Mouse (Mus musculus): ENCODE measurements around the gene Ccl27a. TPM values are rescaled to one million over a fixed set of nuclear protein-coding genes. Genes with fewer than 3 reads are reported as not detected.
A peak's percentile ranks its signal among the peaks of the same experiment; 100 is the strongest.

The Ccl27a gene
- total and polyA plus RNA-seq, 3 experiments, result 6.4 to 12.1 TPM; not detected in 1

DNA sequence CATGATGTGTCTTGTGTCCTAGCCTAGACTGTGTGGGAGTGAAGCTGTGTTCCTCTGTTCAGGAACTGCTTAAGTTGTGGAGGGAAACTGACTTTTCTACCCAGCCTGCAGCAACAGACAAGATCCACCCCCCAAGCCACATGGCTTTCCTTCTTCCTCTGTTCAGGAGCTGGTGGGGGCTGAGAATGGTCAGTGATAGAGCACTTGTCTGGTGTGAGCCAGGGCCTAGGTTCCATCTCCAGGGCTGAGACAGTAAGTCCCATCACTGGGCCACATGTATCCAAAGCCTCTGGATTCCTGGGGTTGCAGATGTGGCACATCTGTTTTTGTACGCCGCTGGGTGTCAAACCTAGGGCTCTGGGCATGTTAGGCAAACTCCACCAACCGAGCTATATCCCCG is 13.1 kb downstream of the Ccl27a start:
- peaks cover 6 to 19% of the 10 kb centered on the region in 2 experiments for H3K4me1 ChIP-seq (ENCODE audit: control insufficient read depth in 1 of 2, insufficient read depth in 2 of 2, low read length in 2 of 2)
- TF ChIP-seq MXI1 (IDR thresholded peaks at IDR 0.05; ENCODE audit: low read depth, low read length) (0 out of 2 replicates have a peak, but pooled peaks have one; percentile 10), EP300 (IDR thresholded peaks at IDR 0.05; ENCODE audit: low read depth in 1 of 2, low read length in 2 of 2) (no peak)
- H3K4me3 ChIP-seq (ENCODE audit: control insufficient read depth in 1 of 2, insufficient read depth in 1 of 2, low read depth in 2 of 2, low read length in 2 of 2), result peak overlapping the region; percentile 54 to 87
- no peaks in the 10 kb centered on the region; the same call in 1 of the 2 replicates for H3K79me2 ChIP-seq (ENCODE audit: control insufficient read depth, insufficient read depth, low read length, poor library complexity)
- peak; percentile 44 for DNase-seq (ENCODE audit: low read depth, low spot score)
- H3K9ac ChIP-seq (ENCODE audit: control insufficient read depth, low read depth, low read length, poor library complexity, severe bottlenecking), result peak overlapping the region; percentile 64
- peaks cover 0 to 13% of the 10 kb centered on the region in 2 experiments; a peak in 2 of 4 replicates for H3K36me3 ChIP-seq (ENCODE audit: control insufficient read depth in 1 of 2, insufficient read depth in 2 of 2, low read length in 2 of 2)
- H3K9me3 ChIP-seq (replicated peaks; ENCODE audit: insufficient read depth, low read length), result no peaks in the 10 kb centered on the region
- H3K27me3 ChIP-seq (ENCODE audit: control insufficient read depth in 1 of 2, insufficient read depth in 2 of 2, low read length in 2 of 2), result no peaks in the 10 kb centered on the region
- H3K27ac ChIP-seq (ENCODE audit: control insufficient read depth, low read depth, low read length), result peak overlapping the region; percentile 44

DNA sequence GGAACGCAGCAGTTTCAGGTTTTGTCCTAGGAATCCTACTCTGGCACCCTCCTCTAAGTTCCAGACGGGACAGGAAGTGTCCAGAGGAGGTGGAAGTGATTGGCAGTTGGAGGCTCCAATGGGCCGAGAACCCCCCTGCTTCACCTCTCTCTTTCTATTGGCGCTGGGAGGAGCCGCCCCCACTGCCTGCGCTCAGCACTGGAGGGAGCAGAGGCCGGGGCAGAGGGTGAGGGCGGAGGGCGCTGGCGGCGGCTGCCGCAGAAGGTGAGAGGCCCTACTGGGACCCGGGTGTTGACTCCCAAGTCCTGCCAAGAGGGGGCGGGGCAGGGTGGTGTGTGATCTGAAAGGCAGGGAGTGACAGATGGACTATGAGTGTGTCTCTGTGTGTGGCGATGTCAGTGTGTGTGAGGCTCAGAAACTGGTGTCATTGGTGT is 13.7 kb downstream of the Ccl27a start:
- peak; percentile 94 for DNase-seq (ENCODE audit: low read depth, low spot score)
- Histone ChIP-seq H3K9me3 (replicated peaks; ENCODE audit: insufficient read depth, low read length) (no peaks in the 10 kb centered on the region), H3K4me1 (ENCODE audit: control insufficient read depth in 1 of 2, insufficient read depth in 2 of 2, low read length in 2 of 2) (peaks cover 6 to 19% of the 10 kb centered on the region in 2 experiments), H3K36me3 (ENCODE audit: control insufficient read depth in 1 of 2, insufficient read depth in 2 of 2, low read length in 2 of 2) (peaks cover 0 to 13% of the 10 kb centered on the region in 2 experiments; a peak in 2 of 4 replicates), H3K79me2 (ENCODE audit: control insufficient read depth, insufficient read depth, low read length, poor library complexity) (peaks cover 1% of the 10 kb centered on the region; the same call in 1 of the 2 replicates), H3K4me3 (ENCODE audit: control insufficient read depth in 1 of 2, insufficient read depth in 1 of 2, low read depth in 2 of 2, low read length in 2 of 2) (peak overlapping the region; percentile 54 to 87), H3K9ac (ENCODE audit: control insufficient read depth, low read depth, low read length, poor library complexity, severe bottlenecking) (peak overlapping the region; percentile 64), H3K27me3 (ENCODE audit: control insufficient read depth in 1 of 2, insufficient read depth in 2 of 2, low read length in 2 of 2) (no peaks in the 10 kb centered on the region), H3K27ac (ENCODE audit: control insufficient read depth, low read depth, low read length) (peak overlapping the region; percentile 62)
- TF ChIP-seq TCF12 (IDR thresholded peaks at IDR 0.05; ENCODE audit: low read depth, low read length) (no peak), MAX (IDR thresholded peaks at IDR 0.05; ENCODE audit: low read length) (no peak), CTCF (IDR thresholded peaks at IDR 0.05 in 2 of 3, conservative IDR thresholded peaks at IDR 0.05 in 1 of 3; ENCODE audit: control insufficient read depth in 1 of 3, insufficient read depth in 1 of 3, low read depth in 2 of 3, low read length in 3 of 3, poor library complexity in 1 of 3, severe bottlenecking in 1 of 3) (peak in 1 of 3 experiments; percentile 27; a peak in 2 of 6 replicates), ZNF384 (IDR thresholded peaks at IDR 0.05; ENCODE audit: low read depth, low read length) (no peak), POLR2AphosphoS5 (IDR thresholded peaks at IDR 0.05; ENCODE audit: borderline replicate concordance, low read depth, low read length) (no peak), NELFE (IDR thresholded peaks at IDR 0.05; ENCODE audit: low read depth, low read length) (peak; percentile 54), ELF1 (IDR thresholded peaks at IDR 0.05; ENCODE audit: low read depth, low read length) (peak; percentile 53; the same call in 1 of the 2 replicates), GATA1 (IDR thresholded peaks at IDR 0.05; ENCODE audit: low read depth, low read length) (no peak; the same call in 1 of the 2 replicates), SMC3 (IDR thresholded peaks at IDR 0.05; ENCODE audit: low read depth, low read length) (no peak), ETS1 (IDR thresholded peaks at IDR 0.05; ENCODE audit: low read depth, low read length) (0 out of 2 replicates have a peak, but pooled peaks have one; percentile 14), USF1 (IDR thresholded peaks at IDR 0.05; ENCODE audit: low read depth, low read length) (no peak), RCOR1 (IDR thresholded peaks at IDR 0.05; ENCODE audit: low read depth, low read length) (no peak), POLR2AphosphoS2 (IDR thresholded peaks at IDR 0.05; ENCODE audit: low read length) (peak; percentile 55; the same call in 1 of the 2 replicates), ZC3H11A (IDR thresholded peaks at IDR 0.05; ENCODE audit: low read depth, low read length) (no peak), NRF1 (IDR thresholded peaks at IDR 0.05; ENCODE audit: insufficient read depth, low read depth, low read length, poor library complexity, severe bottlenecking) (no peak), USF2 (IDR thresholded peaks at IDR 0.05; ENCODE audit: borderline replicate concordance in 1 of 2, insufficient read depth in 1 of 2, low read depth in 1 of 2, low read length in 2 of 2) (no peak), MAZ (IDR thresholded peaks at IDR 0.05; ENCODE audit: low read depth, low read length) (no peak), MYC (IDR thresholded peaks at IDR 0.05; ENCODE audit: low read depth, low read length) (no peak), BHLHE40 (IDR thresholded peaks at IDR 0.05; ENCODE audit: borderline replicate concordance, low read depth, low read length) (no peak), HCFC1 (IDR thresholded peaks at IDR 0.05; ENCODE audit: low read depth, low read length) (peak; percentile 64), MEF2A (IDR thresholded peaks at IDR 0.05; ENCODE audit: extremely low read depth, insufficient replicate concordance, low read depth, low read length, poor library complexity, severe bottlenecking) (no peak), SIN3A (IDR thresholded peaks at IDR 0.05; ENCODE audit: low read length) (peak; percentile 83; the same call in 1 of the 2 replicates), ZKSCAN1 (IDR thresholded peaks at IDR 0.05; ENCODE audit: low read depth, low read length) (no peak), CHD1 (IDR thresholded peaks at IDR 0.05; ENCODE audit: low read depth, low read length) (no peak), MAFK (IDR thresholded peaks at IDR 0.05; ENCODE audit: borderline replicate concordance, low read depth, low read length) (no peak), ZMIZ1 (IDR thresholded peaks at IDR 0.05; ENCODE audit: low read depth, low read length) (peak; percentile 71), JUND (IDR thresholded peaks at IDR 0.05; ENCODE audit: low read depth, low read length) (no peak), CHD2 (IDR thresholded peaks at IDR 0.05; ENCODE audit: low read length) (no peak), MXI1 (IDR thresholded peaks at IDR 0.05; ENCODE audit: low read depth, low read length) (0 out of 2 replicates have a peak, but pooled peaks have one; percentile 34)
